Mouse (Mus musculus) liver, embryonic 14.5 days (tissue): ENCODE results near the gene Olfr1377.

ENCODE experiments used
- CTCF ChIP-seq: IDR thresholded peaks from 2 replicates; pipeline ENCODE4 v1.5.1; 2016; ENCODE audit warnings: antibody characterized with exemption, low read depth, control low read depth
- EP300 ChIP-seq: IDR thresholded peaks from 2 replicates; pipeline ENCODE4 v1.6.1; 2016; ENCODE audit warnings: antibody characterized with exemption, low read depth

DNA sequence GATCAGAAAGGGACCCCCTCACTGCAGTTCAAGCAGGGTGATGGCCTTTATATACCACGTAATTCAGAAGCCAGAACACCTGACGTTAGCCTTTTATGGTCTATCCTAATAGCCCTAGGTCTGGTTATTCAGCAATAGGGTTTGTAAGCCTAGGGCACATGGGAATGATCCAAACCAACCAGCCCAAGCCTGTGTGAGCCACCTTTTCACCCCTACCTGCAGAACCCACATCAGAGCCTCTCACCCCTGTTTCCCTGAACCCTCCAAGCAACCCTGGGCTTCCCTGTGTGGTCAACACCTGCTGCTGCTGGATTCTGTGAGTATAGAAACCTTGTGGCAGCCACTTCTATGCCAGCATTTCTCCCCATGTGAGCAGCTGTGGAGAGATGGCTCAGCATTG lies 48.5 kb downstream of the Olfr1377 start:
- TF ChIP-seq CTCF (no peak), EP300 (no peak)
